Mouse (Mus musculus): ENCODE measurements at regions not wholly inside any gene's neighbourhood (a gene's known extent, or its start where the extent isn't known, plus 50 kb on each side); places are given as distances from the start of the nearest gene placed in this dataset.
A peak's percentile ranks its signal among the peaks of the same experiment; 100 is the strongest.

GRCm38 (mm10) chr8:113979837-113980236 lies 131.3 kb upstream of the Adamts18 start:
- no peak for DNase-seq (ENCODE audit: extremely low read depth)
- Histone ChIP-seq H3K4me2 (ENCODE audit: insufficient read depth, low read depth, poor library complexity, severe bottlenecking) (no peak overlapping the region), H3K27ac (ENCODE audit: insufficient read depth, low read depth) (no peak overlapping the region), H3K4me3 (replicated peaks in 1 of 3; ENCODE audit: low read depth in 2 of 3, low read length in 2 of 3, poor library complexity in 1 of 3) (no peak overlapping the region), H3K4me1 (ENCODE audit: control insufficient read depth in 1 of 2, insufficient read depth in 2 of 2) (no peaks in the 10 kb centered on the region), H3K36me3 (replicated peaks in 1 of 2; ENCODE audit: control insufficient read depth in 1 of 2, insufficient read depth in 1 of 2, low read length in 1 of 2) (no peaks in the 10 kb centered on the region), H3K27me3 (replicated peaks) (no peaks in the 10 kb centered on the region), H3K9me3 (replicated peaks; ENCODE audit: low read length) (peaks cover 71% of the 10 kb centered on the region), H3K9ac (ENCODE audit: insufficient read depth, low read depth) (no peak overlapping the region), H3K79me2 (replicated peaks; ENCODE audit: control insufficient read depth, extremely low read depth, insufficient read depth, poor library complexity, severe bottlenecking) (no peaks in the 10 kb centered on the region)
- in situ Hi-C loops (cut with MboI; ENCODE audit: low pct_ligation_motif_present, low pct_unique_long_range_greater_than_20kb, low sequenced_read_pairs) (loop anchor here (10.0 kb wide), 1 partner anchor 315 kb away; no protein-coding TSS in a partner anchor), dilution Hi-C loops (cut with MboI; ENCODE audit: extremely low pct_ligation_motif_present, extremely low pct_unique_long_range_greater_than_20kb, low sequenced_read_pairs) (no loop called here)
- TF ChIP-seq KAT2A (IDR thresholded peaks at IDR 0.05; ENCODE audit: insufficient replicate concordance, low read length) = no peak
- TF ChIP-seq CTCF (conservative IDR thresholded peaks at IDR 0.05 in 1 of 2, IDR thresholded peaks at IDR 0.05 in 1 of 2; ENCODE audit: low read depth in 2 of 2, low read length in 2 of 2) = peak in 1 of 2 experiments; percentile 16; a peak in 1 of 4 replicates
- TF ChIP-seq USF1 (IDR thresholded peaks at IDR 0.05; ENCODE audit: low read depth, low read length) = no peak
- TF ChIP-seq MAZ (IDR thresholded peaks at IDR 0.05; ENCODE audit: low read depth, low read length) = no peak
- TF ChIP-seq ZMIZ1 (IDR thresholded peaks at IDR 0.05; ENCODE audit: low read depth, low read length) = no peak

- no peak for DNase-seq (ENCODE audit: extremely low read depth)
- H3K4me3 ChIP-seq (replicated peaks in 1 of 3; ENCODE audit: low read depth in 2 of 3, low read length in 2 of 3, poor library complexity in 1 of 3) = no peak overlapping the region
- no peak overlapping the region for H3K27ac ChIP-seq (ENCODE audit: insufficient read depth, low read depth)
- no peak overlapping the region for H3K4me2 ChIP-seq (ENCODE audit: insufficient read depth, low read depth, poor library complexity, severe bottlenecking)
- no peaks in the 10 kb centered on the region for H3K36me3 ChIP-seq (replicated peaks in 1 of 2; ENCODE audit: control insufficient read depth in 1 of 2, insufficient read depth in 1 of 2, low read length in 1 of 2)
- H3K4me1 ChIP-seq (ENCODE audit: control insufficient read depth in 1 of 2, insufficient read depth in 2 of 2) = no peaks in the 10 kb centered on the region
- H3K9me3 ChIP-seq (replicated peaks; ENCODE audit: low read length) = peaks cover 69% of the 10 kb centered on the region
- TF ChIP-seq ELF1 (IDR thresholded peaks at IDR 0.05; ENCODE audit: low read depth, low read length) (no peak), POLR2A (IDR thresholded peaks at IDR 0.05; ENCODE audit: low read depth, low read length) (no peak), HCFC1 (IDR thresholded peaks at IDR 0.05; ENCODE audit: low read depth, low read length) (no peak), E2F4 (IDR thresholded peaks at IDR 0.05; ENCODE audit: insufficient replicate concordance, low read depth, low read length) (no peak), UBTF (IDR thresholded peaks at IDR 0.05; ENCODE audit: low read depth, low read length) (no peak), SMC3 (IDR thresholded peaks at IDR 0.05; ENCODE audit: low read depth, low read length) (no peak), EP300 (IDR thresholded peaks at IDR 0.05; ENCODE audit: low read length) (no peak), PAX5 (IDR thresholded peaks at IDR 0.05; ENCODE audit: low read length) (no peak), TBP (conservative IDR thresholded peaks at IDR 0.05; ENCODE audit: low read depth, low read length) (no peak), MEF2A (IDR thresholded peaks at IDR 0.05; ENCODE audit: borderline replicate concordance, low read depth, low read length) (no peak), NELFE (IDR thresholded peaks at IDR 0.05; ENCODE audit: low read depth, low read length) (no peak), GABPA (IDR thresholded peaks at IDR 0.05; ENCODE audit: insufficient replicate concordance, low read depth, low read length) (no peak), ZC3H11A (IDR thresholded peaks at IDR 0.05; ENCODE audit: low read depth, low read length) (no peak), MYC (IDR thresholded peaks at IDR 0.05; ENCODE audit: low read depth, low read length) (no peak), JUND (conservative IDR thresholded peaks at IDR 0.05; ENCODE audit: low read depth, low read length) (no peak), JUN (IDR thresholded peaks at IDR 0.05; ENCODE audit: insufficient read depth, low read depth, low read length) (no peak), USF1 (IDR thresholded peaks at IDR 0.05; ENCODE audit: low read depth, low read length) (no peak), CHD2 (IDR thresholded peaks at IDR 0.05; ENCODE audit: low read length) (no peak), RAD21 (IDR thresholded peaks at IDR 0.05; ENCODE audit: low read depth, low read length) (no peak), CHD1 (IDR thresholded peaks at IDR 0.05; ENCODE audit: low read depth, low read length) (no peak)
- H3K9ac ChIP-seq (ENCODE audit: insufficient read depth, low read depth) = no peak overlapping the region
- dilution Hi-C loops (cut with MboI; ENCODE audit: extremely low pct_ligation_motif_present, extremely low pct_unique_long_range_greater_than_20kb, low sequenced_read_pairs) (no loop called here), in situ Hi-C loops (cut with MboI; ENCODE audit: low pct_ligation_motif_present, low pct_unique_long_range_greater_than_20kb, low sequenced_read_pairs) (loop anchor here (10.0 kb wide), 1 partner anchor 317 kb away; no protein-coding TSS in a partner anchor)
- no peaks in the 10 kb centered on the region for H3K27me3 ChIP-seq (replicated peaks)
- H3K79me2 ChIP-seq (replicated peaks; ENCODE audit: control insufficient read depth, extremely low read depth, insufficient read depth, poor library complexity, severe bottlenecking) = no peaks in the 10 kb centered on the region
Measured at GRCm38 (mm10) chr8:113981339-113981738, 132.8 kb upstream of the Adamts18 start.
